Mouse (Mus musculus): ENCODE results near the gene Taar9. TPM values are rescaled to one million over a fixed set of nuclear protein-coding genes. Genes with fewer than 3 reads are reported as not detected.
"Not testable (repeated sequence)": the region's sequence is repeated elsewhere in the genome, so short reads cannot be mapped to it uniquely, and the experiment has no call there.

Gene Taar9
- polyA plus RNA-seq (2015; fragmentation: Nextera tagmentation; extraction: Ambion mirVana) = not detected in 2 replicates

- H3K9me3 ChIP-seq (replicated peaks); H3K4me1 ChIP-seq (replicated peaks); H3K4me3 ChIP-seq (replicated peaks); H3K27ac ChIP-seq (replicated peaks); H3K27me3 ChIP-seq; H3K4me2 ChIP-seq; H3K36me3 ChIP-seq (replicated peaks); ATAC-seq (ENCODE audit: insufficient read depth); H3K9ac ChIP-seq: not testable (repeated sequence)
- 62% methylated on average over 8 of the region's 8 CpGs for WGBS (ENCODE audit: insufficient replicate concordance)
Measured at GRCm38 (mm10) chr10:24109434-24109833, at the start of gene Taar9. Gene Taar9 (minus strand): TSS chr10:24109534.

DNA sequence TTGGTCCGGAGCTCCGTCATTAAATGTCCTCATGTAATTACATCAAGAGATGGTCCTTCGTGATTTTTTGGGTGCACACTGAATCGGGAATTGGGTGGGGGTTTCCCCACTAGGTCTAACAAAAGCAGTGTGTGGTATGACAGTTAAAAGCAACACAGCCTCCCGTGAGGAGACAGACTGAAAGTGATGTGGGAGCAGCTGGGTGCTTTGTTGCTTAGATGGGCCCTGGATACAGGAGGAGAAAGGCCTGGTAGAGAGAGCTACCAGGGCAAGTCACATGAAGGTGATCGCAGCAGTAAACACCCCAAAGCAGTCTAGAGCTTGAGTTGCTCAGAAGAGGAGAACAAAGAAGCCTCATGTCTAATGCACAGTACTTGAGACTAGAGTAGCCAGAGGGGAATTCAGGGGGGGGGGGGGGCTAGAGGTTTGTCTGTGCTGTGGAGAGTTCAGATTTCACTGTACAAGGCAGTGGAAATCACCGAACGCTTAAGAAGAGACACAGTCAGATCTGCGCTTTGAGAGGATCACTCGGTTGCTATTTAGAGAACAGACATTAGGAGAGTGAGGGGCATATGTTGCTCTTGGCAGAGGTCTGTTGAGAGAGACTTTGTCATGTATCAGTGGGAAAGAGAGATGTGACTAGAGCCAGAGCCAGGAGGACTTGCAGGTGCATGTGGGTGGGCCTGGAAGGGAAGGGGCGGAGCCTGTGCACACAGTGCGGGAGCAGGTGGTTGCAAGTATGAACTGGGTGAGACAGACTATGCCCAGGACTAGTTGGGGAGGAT is 49.3 kb upstream of the Taar9 start:
- no peak for ATAC-seq (ENCODE audit: insufficient read depth)
- WGBS (ENCODE audit: insufficient replicate concordance) = 79% methylated on average over 12 of the region's 12 CpGs
- H3K36me3 ChIP-seq (replicated peaks) = peaks cover 31% of the 10 kb centered on the region
- H3K4me3 ChIP-seq (replicated peaks) = no peak overlapping the region
- no peaks in the 10 kb centered on the region for H3K9me3 ChIP-seq (replicated peaks)
- no peak overlapping the region for H3K9ac ChIP-seq
- H3K4me1 ChIP-seq (replicated peaks) = peaks cover 8% of the 10 kb centered on the region; the same call in 1 of the 2 replicates
- H3K4me2 ChIP-seq = no peak overlapping the region
- H3K27me3 ChIP-seq = no peaks in the 10 kb centered on the region
- no peak overlapping the region for H3K27ac ChIP-seq (replicated peaks)

GRCm38 (mm10) chr10:24150086-24150485 is 40.8 kb upstream of the Taar9 start:
- no peak for ATAC-seq (ENCODE audit: insufficient read depth)
- Histone ChIP-seq H3K4me3 (replicated peaks) (peak overlapping the region; percentile 76), H3K4me1 (replicated peaks) (peaks cover 25% of the 10 kb centered on the region), H3K9ac (no peak overlapping the region), H3K9me3 (replicated peaks) (no peaks in the 10 kb centered on the region), H3K27ac (replicated peaks) (no peak overlapping the region), H3K36me3 (replicated peaks) (0 out of 2 replicates have a peak, but pooled peaks cover 4% of the 10 kb centered on the region), H3K4me2 (peak overlapping the region; percentile 80), H3K27me3 (no peaks in the 10 kb centered on the region)
- WGBS (ENCODE audit: insufficient replicate concordance) = 36% methylated on average over 7 of the region's 7 CpGs

DNA sequence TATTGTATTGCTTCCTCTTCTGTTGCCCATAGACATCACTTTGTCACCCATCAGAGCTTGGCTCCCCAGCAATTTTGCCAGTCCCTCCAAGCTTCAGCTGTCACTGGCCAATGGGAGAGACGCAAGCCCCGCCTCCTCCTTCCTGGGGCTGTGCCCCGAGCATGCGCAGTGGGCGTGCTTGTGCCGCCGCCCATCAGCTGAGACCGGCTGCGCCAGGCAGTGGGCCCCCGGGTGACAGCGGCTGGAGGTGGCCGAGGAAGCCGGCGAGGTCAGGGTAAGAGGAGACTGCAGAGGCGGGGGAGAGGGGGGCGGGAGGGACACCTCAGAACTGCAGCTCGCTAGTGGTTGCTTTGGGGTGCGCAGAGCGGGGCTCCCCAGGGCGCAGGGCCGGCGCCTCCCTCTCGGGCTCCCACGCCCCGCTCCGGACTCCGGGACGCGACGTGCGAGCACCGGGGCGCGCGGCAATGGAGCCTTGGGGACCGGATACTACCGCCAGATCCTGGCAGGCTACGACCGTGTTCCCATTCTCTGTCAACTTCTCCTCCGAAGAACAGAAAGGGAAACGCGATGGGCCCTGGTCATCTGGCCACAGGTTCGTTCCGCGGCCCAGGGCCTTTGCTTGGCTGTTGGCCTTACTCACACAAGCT is 39.9 kb upstream of the Taar9 start, which contains the start of gene Stx7:
TSS of gene Stx7 (plus strand) at position 168 of the 647 bp plus-strand sequence.
- Histone ChIP-seq H3K9ac (peak within 1 kb of the TSS; percentile 67), H3K27ac (replicated peaks) (peak within 1 kb of the TSS; percentile 77), H3K36me3 (replicated peaks) (0 out of 2 replicates have a peak, but pooled peaks cover 4% of the 10 kb centered on the region), H3K4me3 (replicated peaks) (peak within 1 kb of the TSS; percentile 76), H3K4me2 (peak within 1 kb of the TSS; percentile 80), H3K27me3 (no peaks in the 10 kb centered on the region), H3K9me3 (replicated peaks) (no peaks in the 10 kb centered on the region), H3K4me1 (replicated peaks) (peaks cover 25% of the 10 kb centered on the region)
- peak; percentile 93 for ATAC-seq (ENCODE audit: insufficient read depth)
- WGBS (ENCODE audit: insufficient replicate concordance) = under 1% methylated on average over 45 of the region's 45 CpGs

- ATAC-seq (ENCODE audit: insufficient read depth) = no peak
- H3K36me3 ChIP-seq (replicated peaks) = no peaks in the 10 kb centered on the region
- WGBS (ENCODE audit: insufficient replicate concordance) = 34% methylated on average over 3 of the region's 3 CpGs
Measured at GRCm38 (mm10) chr10:24142735-24143134, 33.4 kb upstream of the Taar9 start.

GRCm38 (mm10) chr10:24138623-24139261 is 29.4 kb upstream of the Taar9 start:
- H3K9me3 ChIP-seq (replicated peaks) = no peaks in the 10 kb centered on the region
- H3K4me1 ChIP-seq (replicated peaks) = peaks cover 14% of the 10 kb centered on the region
- H3K27me3 ChIP-seq = no peaks in the 10 kb centered on the region
- H3K4me2 ChIP-seq = no peak overlapping the region
- H3K36me3 ChIP-seq (replicated peaks) = no peaks in the 10 kb centered on the region
- WGBS (ENCODE audit: insufficient replicate concordance) = 50% methylated on average over 2 of the region's 2 CpGs
- ATAC-seq (ENCODE audit: insufficient read depth) = no peak
- no peak overlapping the region for H3K9ac ChIP-seq
- no peak overlapping the region for H3K27ac ChIP-seq (replicated peaks)
- H3K4me3 ChIP-seq (replicated peaks) = no peak overlapping the region

More at GRCm38 (mm10) chr10:24142735-24143134, 33.4 kb upstream of the Taar9 start:
- no peaks in the 10 kb centered on the region for H3K9me3 ChIP-seq (replicated peaks)
- no peak overlapping the region for H3K4me2 ChIP-seq
- H3K27ac ChIP-seq (replicated peaks) = no peak overlapping the region
- H3K4me1 ChIP-seq (replicated peaks) = peaks cover 2% of the 10 kb centered on the region; the same call in 1 of the 2 replicates
- H3K27me3 ChIP-seq = no peaks in the 10 kb centered on the region
- H3K9ac ChIP-seq = no peak overlapping the region
- no peak overlapping the region for H3K4me3 ChIP-seq (replicated peaks)

DNA sequence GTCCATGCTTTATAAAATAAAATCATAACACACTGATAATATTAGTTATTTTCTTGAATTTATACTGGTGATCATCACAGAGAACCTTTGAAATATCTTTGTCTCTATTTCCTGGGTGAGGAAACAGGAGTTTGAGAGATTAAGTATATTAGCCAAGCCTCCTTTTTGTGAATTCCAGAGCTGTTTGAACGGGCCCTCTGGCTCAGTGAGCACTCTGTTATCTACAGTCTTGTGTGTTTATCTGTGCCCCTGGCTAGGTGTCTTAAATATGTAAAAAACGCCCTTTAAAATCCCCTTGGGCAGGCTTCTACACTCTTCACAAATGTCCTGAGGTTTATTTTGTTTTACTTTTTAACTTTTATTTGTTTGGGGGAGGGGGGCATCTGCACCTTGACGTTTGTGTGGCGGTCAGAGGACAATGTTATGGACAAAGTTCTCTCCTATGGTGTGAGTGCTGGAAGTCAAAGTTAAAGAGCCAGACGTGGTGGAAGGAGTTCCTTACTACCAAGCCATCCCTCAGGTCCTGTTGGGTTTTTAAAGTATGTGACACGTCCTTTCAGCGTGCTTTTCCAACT is 24.8 kb upstream of the Taar9 start:
- H3K27me3 ChIP-seq = no peaks in the 10 kb centered on the region
- no peak overlapping the region for H3K9ac ChIP-seq
- H3K36me3 ChIP-seq (replicated peaks) = no peaks in the 10 kb centered on the region
- no peak overlapping the region for H3K27ac ChIP-seq (replicated peaks)
- 39% methylated on average over 7 of the region's 7 CpGs for WGBS (ENCODE audit: insufficient replicate concordance)
- H3K4me3 ChIP-seq (replicated peaks) = no peak overlapping the region
- H3K9me3 ChIP-seq (replicated peaks) = no peaks in the 10 kb centered on the region
- no peak overlapping the region for H3K4me2 ChIP-seq
- H3K4me1 ChIP-seq (replicated peaks) = peaks cover 30% of the 10 kb centered on the region
- no peak; the same call in 1 of the 2 replicates for ATAC-seq (ENCODE audit: insufficient read depth)

GRCm38 (mm10) chr10:24133132-24133531 is 23.8 kb upstream of the Taar9 start:
- H3K4me2 ChIP-seq = no peak overlapping the region
- 6% methylated on average over 2 of the region's 2 CpGs for WGBS (ENCODE audit: insufficient replicate concordance)
- no peak overlapping the region for H3K4me3 ChIP-seq (replicated peaks)
- H3K9ac ChIP-seq = no peak overlapping the region
- H3K9me3 ChIP-seq (replicated peaks) = no peaks in the 10 kb centered on the region
- no peaks in the 10 kb centered on the region for H3K36me3 ChIP-seq (replicated peaks)
- no peaks in the 10 kb centered on the region for H3K27me3 ChIP-seq
- no peak overlapping the region for H3K27ac ChIP-seq (replicated peaks)
- peaks cover 30% of the 10 kb centered on the region for H3K4me1 ChIP-seq (replicated peaks)
- peak; percentile 56; the same call in 1 of the 2 replicates for ATAC-seq (ENCODE audit: insufficient read depth)

- Histone ChIP-seq H3K9me3 (replicated peaks) (no peaks in the 10 kb centered on the region), H3K36me3 (replicated peaks) (no peaks in the 10 kb centered on the region), H3K27ac (replicated peaks) (no peak overlapping the region), H3K4me3 (replicated peaks) (no peak overlapping the region), H3K9ac (no peak overlapping the region), H3K4me1 (replicated peaks) (peaks cover 30% of the 10 kb centered on the region), H3K4me2 (peak overlapping the region; percentile 55; the same call in 1 of the 2 replicates), H3K27me3 (no peaks in the 10 kb centered on the region)
- no peak for ATAC-seq (ENCODE audit: insufficient read depth)
- 44% methylated on average over 5 of the region's 5 CpGs for WGBS (ENCODE audit: insufficient replicate concordance)
Measured at GRCm38 (mm10) chr10:24132273-24132672, 22.9 kb upstream of the Taar9 start.

DNA sequence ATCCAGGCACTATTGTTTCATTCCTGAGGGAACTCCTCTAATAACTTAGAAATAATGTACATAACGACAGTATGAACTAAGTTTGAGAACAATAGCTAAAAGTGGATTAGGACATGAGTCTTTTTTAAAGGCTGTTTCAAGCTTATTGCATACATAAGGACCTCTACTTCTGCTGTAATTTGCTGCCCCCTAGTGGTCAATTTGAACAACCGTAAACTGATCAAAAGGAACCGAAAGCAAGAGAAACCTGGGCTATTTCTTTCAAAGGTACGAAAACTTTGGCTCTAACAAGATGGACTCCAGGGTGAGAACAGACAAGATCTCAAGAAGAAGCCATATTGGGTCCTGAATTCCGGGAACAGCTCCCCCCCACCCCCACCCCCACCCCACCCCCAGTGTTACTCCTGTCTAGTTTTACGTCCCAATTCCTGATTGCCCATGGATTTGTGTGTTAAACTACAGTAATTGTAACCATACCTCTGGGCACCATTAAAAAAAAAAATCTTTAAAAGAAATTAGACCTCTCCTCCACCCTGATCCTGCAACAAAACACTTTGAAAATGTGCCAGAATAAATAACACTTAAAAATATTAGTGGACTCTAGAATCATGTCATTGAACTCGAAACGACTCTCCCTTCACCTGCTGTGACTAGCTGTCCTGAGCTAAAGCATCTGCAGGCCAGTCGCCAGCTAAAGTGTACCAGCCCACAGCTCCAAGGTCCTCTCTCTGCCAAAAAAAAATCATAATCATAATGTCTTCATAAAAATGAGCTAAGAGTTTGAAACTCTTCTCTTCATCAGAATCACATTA is 22.3 kb upstream of the Taar9 start:
- H3K27ac ChIP-seq (replicated peaks) = no peak overlapping the region
- H3K27me3 ChIP-seq = no peaks in the 10 kb centered on the region
- H3K4me1 ChIP-seq (replicated peaks) = peaks cover 30% of the 10 kb centered on the region
- no peaks in the 10 kb centered on the region for H3K36me3 ChIP-seq (replicated peaks)
- H3K9ac ChIP-seq = no peak overlapping the region
- 22% methylated on average over 9 of the region's 9 CpGs for WGBS (ENCODE audit: insufficient replicate concordance)
- H3K4me3 ChIP-seq (replicated peaks) = peak overlapping the region; percentile 39
- ATAC-seq (ENCODE audit: insufficient read depth) = peak; percentile 43; the same call in 1 of the 2 replicates
- H3K9me3 ChIP-seq (replicated peaks) = no peaks in the 10 kb centered on the region
- peak overlapping the region; percentile 55 for H3K4me2 ChIP-seq
